Mouse (Mus musculus): Measurements from ENCODE around the gene Brpf3. TPM values are rescaled to one million over a fixed set of nuclear protein-coding genes. Genes with fewer than 3 reads are reported as not detected.
"Not testable (repeated sequence)": the region's sequence is repeated elsewhere in the genome, so short reads cannot be mapped to it uniquely, and the experiment has no call there.

Brpf3 gene
- polyA plus RNA-seq, 1 experiment = 88.3 TPM

GRCm38 (mm10) chr17:28806770-28807169 lies 5.9 kb downstream of the Brpf3 start:
- Histone ChIP-seq H3K9me3 (ENCODE audit: control insufficient read depth, low read length) (peaks cover 41% of the 10 kb centered on the region), H3K4me1 (ENCODE audit: control insufficient read depth) (peaks cover 95% of the 10 kb centered on the region), H3K36me3 (ENCODE audit: control insufficient read depth) (peaks cover 96% of the 10 kb centered on the region), H3K4me3 (replicated peaks) (no peak overlapping the region), H3K27me3 (ENCODE audit: control insufficient read depth) (peaks cover 10% of the 10 kb centered on the region; the same call in 1 of the 2 replicates)
- TF ChIP-seq TAL1 (IDR thresholded peaks at IDR 0.05; ENCODE audit: low read length) (no peak), GATA1 (IDR thresholded peaks at IDR 0.05; ENCODE audit: low read length) (no peak)

DNA sequence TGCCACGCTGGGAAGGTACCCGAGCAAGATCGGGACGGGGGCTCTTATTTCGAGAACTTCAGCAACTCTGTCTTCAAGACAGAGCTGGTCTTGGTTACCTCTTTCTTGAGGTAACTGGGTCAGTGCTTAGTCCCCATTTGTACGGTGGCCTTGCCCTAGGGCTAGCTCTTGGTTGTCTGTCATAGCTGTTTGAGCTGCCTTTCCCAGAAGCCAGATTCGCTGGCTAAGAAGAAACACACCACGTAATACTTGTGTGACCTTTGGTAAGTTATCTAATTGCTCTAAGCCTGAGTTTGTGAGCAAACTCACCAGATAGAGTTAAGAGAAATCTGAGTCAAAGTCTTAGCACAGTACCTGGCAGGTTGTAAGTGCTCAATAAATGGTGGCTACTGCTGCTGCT lies 7.8 kb downstream of the Brpf3 start:
- Histone ChIP-seq H3K27me3 (ENCODE audit: control insufficient read depth) (peaks cover 10% of the 10 kb centered on the region; the same call in 1 of the 2 replicates), H3K36me3 (ENCODE audit: control insufficient read depth) (peaks cover 99% of the 10 kb centered on the region), H3K4me1 (ENCODE audit: control insufficient read depth) (peaks cover 91% of the 10 kb centered on the region), H3K4me3 (replicated peaks) (peak overlapping the region; percentile 55), H3K9me3 (ENCODE audit: control insufficient read depth, low read length) (peaks cover 41% of the 10 kb centered on the region)
- TF ChIP-seq GATA1 (IDR thresholded peaks at IDR 0.05; ENCODE audit: low read length) (no peak), TAL1 (IDR thresholded peaks at IDR 0.05; ENCODE audit: low read length) (no peak)

DNA sequence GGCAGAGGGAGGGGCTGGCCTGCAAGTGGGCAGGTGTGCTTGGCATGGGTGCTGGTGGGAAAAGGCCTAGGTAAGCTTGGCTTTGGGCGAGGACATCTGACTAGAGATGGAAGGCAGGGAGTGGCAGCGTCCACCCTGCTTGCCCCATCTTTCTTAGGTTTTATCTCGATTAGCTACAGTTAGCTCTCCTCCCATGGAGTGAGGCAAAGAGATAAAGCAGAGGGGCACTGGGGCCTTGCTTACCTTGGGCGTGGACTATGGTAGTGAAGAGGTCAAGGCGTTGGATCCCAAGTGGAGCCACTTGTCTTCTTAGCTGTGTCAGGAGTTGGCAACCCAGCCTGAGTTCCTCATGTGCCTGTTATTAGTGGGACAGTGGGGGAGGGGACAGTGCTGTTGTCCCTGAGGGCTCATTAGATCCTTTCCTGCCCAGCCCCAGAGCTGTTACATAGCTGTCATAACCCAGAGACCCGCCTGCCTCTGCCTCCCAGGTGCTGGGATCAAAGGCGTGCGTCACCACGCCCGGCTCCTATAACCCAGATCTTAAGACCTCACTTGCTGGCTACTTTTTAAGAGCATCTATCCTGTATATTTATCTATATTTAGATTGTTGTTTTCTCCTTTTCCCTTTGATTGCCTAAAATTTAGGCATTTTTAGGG lies 8.4 kb downstream of the Brpf3 start:
- H3K4me1 ChIP-seq (ENCODE audit: control insufficient read depth) = peaks cover 88% of the 10 kb centered on the region

GRCm38 (mm10) chr17:28812345-28812744 lies 11.5 kb downstream of the Brpf3 start:
- Histone ChIP-seq H3K9me3 (ENCODE audit: control insufficient read depth, low read length) (peaks cover 23% of the 10 kb centered on the region), H3K27me3 (ENCODE audit: control insufficient read depth) (no peaks in the 10 kb centered on the region; the same call in 1 of the 2 replicates), H3K36me3 (ENCODE audit: control insufficient read depth) (peaks cover 99% of the 10 kb centered on the region), H3K4me1 (ENCODE audit: control insufficient read depth) (peaks cover 80% of the 10 kb centered on the region), H3K4me3 (replicated peaks) (no peak overlapping the region)
- no peak for TF ChIP-seq TAL1 (IDR thresholded peaks at IDR 0.05; ENCODE audit: low read length)
- no peak for TF ChIP-seq GATA1 (IDR thresholded peaks at IDR 0.05; ENCODE audit: low read length)

More for the DNA sequence above, 8.4 kb downstream of the Brpf3 start:
- Histone ChIP-seq H3K36me3 (ENCODE audit: control insufficient read depth) (peaks cover 99% of the 10 kb centered on the region), H3K27me3 (ENCODE audit: control insufficient read depth) (peaks cover 10% of the 10 kb centered on the region; the same call in 1 of the 2 replicates), H3K9me3 (ENCODE audit: control insufficient read depth, low read length) (peaks cover 41% of the 10 kb centered on the region), H3K4me3 (replicated peaks) (peak overlapping the region; percentile 55)
- TF ChIP-seq TAL1 (IDR thresholded peaks at IDR 0.05; ENCODE audit: low read length) (peak; percentile 45; the same call in 2 of the 3 replicates), GATA1 (IDR thresholded peaks at IDR 0.05; ENCODE audit: low read length) (peak; percentile 75)

- Histone ChIP-seq H3K4me3 (replicated peaks) (no peak overlapping the region), H3K36me3 (ENCODE audit: control insufficient read depth) (peaks cover 100% of the 10 kb centered on the region), H3K27me3 (ENCODE audit: control insufficient read depth) (no peaks in the 10 kb centered on the region; the same call in 1 of the 2 replicates), H3K4me1 (ENCODE audit: control insufficient read depth) (peaks cover 78% of the 10 kb centered on the region), H3K9me3 (ENCODE audit: control insufficient read depth, low read length) (peaks cover 27% of the 10 kb centered on the region)
- TF ChIP-seq TAL1 (IDR thresholded peaks at IDR 0.05; ENCODE audit: low read length) = no peak
- TF ChIP-seq GATA1 (IDR thresholded peaks at IDR 0.05; ENCODE audit: low read length) = no peak
Observed at GRCm38 (mm10) chr17:28814529-28815097, 13.7 kb downstream of the Brpf3 start.

- peaks cover 74% of the 10 kb centered on the region for H3K4me1 ChIP-seq (ENCODE audit: control insufficient read depth)
- no peak overlapping the region for H3K4me3 ChIP-seq (replicated peaks)
Observed at GRCm38 (mm10) chr17:28815384-28816004, 14.6 kb downstream of the Brpf3 start.

GRCm38 (mm10) chr17:28816326-28816725 lies 15.4 kb downstream of the Brpf3 start:
- not testable (repeated sequence) for H3K27me3 ChIP-seq (ENCODE audit: control insufficient read depth); H3K4me3 ChIP-seq (replicated peaks)
- Histone ChIP-seq H3K4me1 (ENCODE audit: control insufficient read depth) (peaks cover 74% of the 10 kb centered on the region), H3K36me3 (ENCODE audit: control insufficient read depth) (peaks cover 99% of the 10 kb centered on the region), H3K9me3 (ENCODE audit: control insufficient read depth, low read length) (peaks cover 22% of the 10 kb centered on the region)

More at GRCm38 (mm10) chr17:28815384-28816004, 14.6 kb downstream of the Brpf3 start:
- no peak for TF ChIP-seq GATA1 (IDR thresholded peaks at IDR 0.05; ENCODE audit: low read length)
- TF ChIP-seq TAL1 (IDR thresholded peaks at IDR 0.05; ENCODE audit: low read length) = no peak
- H3K9me3 ChIP-seq (ENCODE audit: control insufficient read depth, low read length) = peaks cover 23% of the 10 kb centered on the region
- H3K27me3 ChIP-seq (ENCODE audit: control insufficient read depth) = no peaks in the 10 kb centered on the region; the same call in 1 of the 2 replicates
- H3K36me3 ChIP-seq (ENCODE audit: control insufficient read depth) = peaks cover 99% of the 10 kb centered on the region

DNA sequence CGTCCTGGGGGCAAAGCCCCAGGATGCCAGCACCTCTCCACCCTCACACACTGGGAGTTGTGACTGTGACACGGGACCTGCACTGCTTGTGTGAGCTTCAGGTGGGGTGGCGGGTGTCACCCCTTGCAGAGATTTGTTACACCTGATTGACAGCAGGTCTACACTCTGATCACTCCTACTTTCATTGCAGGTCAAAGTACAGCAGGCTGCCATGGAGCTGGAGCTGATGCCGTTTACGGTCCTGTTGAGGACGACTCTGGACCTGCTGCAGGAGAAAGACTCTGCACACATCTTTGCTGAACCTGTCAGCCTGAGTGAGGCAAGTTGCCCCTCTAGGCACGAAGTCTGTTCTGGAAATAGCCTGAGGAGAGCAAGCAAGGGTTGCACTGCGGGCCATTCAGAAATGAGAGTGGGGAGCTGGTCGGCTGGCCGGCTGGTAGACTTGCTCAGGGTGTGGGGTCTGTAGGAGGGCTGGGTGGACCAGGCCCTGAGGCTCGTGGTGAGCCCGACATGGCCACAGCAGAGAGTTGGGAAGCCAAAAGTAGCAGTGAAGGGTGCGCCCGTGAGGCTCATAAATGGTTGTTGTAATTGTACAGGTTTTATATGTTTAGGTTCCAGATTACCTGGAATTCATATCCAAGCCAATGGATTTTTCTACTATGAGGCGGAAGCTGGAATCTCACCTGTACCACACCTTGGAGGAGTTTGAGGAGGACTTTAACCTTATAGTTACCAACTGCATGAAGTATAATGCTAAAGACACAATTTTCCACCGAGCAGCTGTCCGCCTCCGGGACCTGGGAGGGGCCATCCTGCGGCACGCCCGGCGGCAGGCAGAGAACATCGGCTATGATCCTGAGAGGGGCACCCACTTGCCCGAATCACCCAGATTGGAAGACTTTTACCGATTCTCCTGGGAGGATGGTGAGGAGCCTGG lies 16.3 kb downstream of the Brpf3 start:
- Histone ChIP-seq H3K4me3 (replicated peaks) (no peak overlapping the region), H3K9me3 (ENCODE audit: control insufficient read depth, low read length) (peaks cover 22% of the 10 kb centered on the region), H3K4me1 (ENCODE audit: control insufficient read depth) (peaks cover 77% of the 10 kb centered on the region), H3K27me3 (ENCODE audit: control insufficient read depth) (no peaks in the 10 kb centered on the region; the same call in 1 of the 2 replicates), H3K36me3 (ENCODE audit: control insufficient read depth) (peaks cover 99% of the 10 kb centered on the region)
- TF ChIP-seq TAL1 (IDR thresholded peaks at IDR 0.05; ENCODE audit: low read length) (no peak), GATA1 (IDR thresholded peaks at IDR 0.05; ENCODE audit: low read length) (no peak)
